1 mouse cellular context compared by ENCODE assay signal in genomic region chr4:135946278-135946658, GRCm38 (mm10).
TF ChIP-seq lines count a peak whose summit lies in the region.

Gene Hmgcl (plus strand): TSS chr4:135946448.

TF ChIP-seq in CH12.LX, 34 proteins besides CTCF, POLR2A, EP300 and RAD21 (continued from another document):
- TF ChIP-seq ZKSCAN1 (IDR thresholded peaks at IDR 0.05; ENCODE audit: borderline replicate concordance, low read depth, low read length) = no peak
- no peak for TF ChIP-seq POLR2AphosphoS2 (IDR thresholded peaks at IDR 0.05; ENCODE audit: low read depth, low read length)
- no peak for TF ChIP-seq ETS1 (conservative IDR thresholded peaks at IDR 0.05; ENCODE audit: low read depth, low read length)
- TF ChIP-seq CHD2 (IDR thresholded peaks at IDR 0.05; ENCODE audit: low read length) = no peak
- TF ChIP-seq SIN3A (IDR thresholded peaks at IDR 0.05; ENCODE audit: low read length) = peak; percentile 59
- TF ChIP-seq MYC (IDR thresholded peaks at IDR 0.05; ENCODE audit: low read depth, low read length) = no peak
- peak; percentile 96 for TF ChIP-seq USF2 (conservative IDR thresholded peaks at IDR 0.05; ENCODE audit: low read depth, low read length)
- TF ChIP-seq CHD1 (IDR thresholded peaks at IDR 0.05; ENCODE audit: low read depth, low read length) = no peak
- no peak for TF ChIP-seq MEF2A (IDR thresholded peaks at IDR 0.05; ENCODE audit: borderline replicate concordance, low read depth, low read length)
- no peak for TF ChIP-seq MAZ (IDR thresholded peaks at IDR 0.05; ENCODE audit: low read depth, low read length)
- TF ChIP-seq TBP (conservative IDR thresholded peaks at IDR 0.05; ENCODE audit: low read depth, low read length) = peak; percentile 73
- TF ChIP-seq MAX (IDR thresholded peaks at IDR 0.05; ENCODE audit: low read length) = peak; percentile 98
- TF ChIP-seq ZC3H11A (IDR thresholded peaks at IDR 0.05; ENCODE audit: low read depth, low read length) = no peak
- TF ChIP-seq ZNF384 (IDR thresholded peaks at IDR 0.05; ENCODE audit: low read depth, low read length) = no peak
- peak; percentile 47 for TF ChIP-seq HCFC1 (IDR thresholded peaks at IDR 0.05; ENCODE audit: low read depth, low read length)
- peak; percentile 34; the same call in 1 of the 2 replicates for TF ChIP-seq IRF4 (IDR thresholded peaks at IDR 0.05; ENCODE audit: low read depth, low read length)
- no peak for TF ChIP-seq JUN (IDR thresholded peaks at IDR 0.05; ENCODE audit: insufficient read depth, low read depth, low read length)
- no peak; the same call in 1 of the 2 replicates for TF ChIP-seq SMC3 (IDR thresholded peaks at IDR 0.05; ENCODE audit: low read depth, low read length)
- TF ChIP-seq E2F4 (IDR thresholded peaks at IDR 0.05; ENCODE audit: insufficient replicate concordance, low read depth, low read length) = no peak
- TF ChIP-seq ZMIZ1 (IDR thresholded peaks at IDR 0.05; ENCODE audit: low read depth, low read length) = peak; percentile 48
- no peak for TF ChIP-seq GABPA (IDR thresholded peaks at IDR 0.05; ENCODE audit: insufficient replicate concordance, low read depth, low read length)
- no peak for TF ChIP-seq JUND (conservative IDR thresholded peaks at IDR 0.05; ENCODE audit: low read depth, low read length)
TF ChIP-seq in CH12.LX: peak in this region for 13.
